Comparison of ENCODE assay signal across 9 mouse cellular contexts in genomic region chr12:113610924-113611323, GRCm38 (mm10).
DNase-seq lines count a peak whose midpoint lies in the region; ATAC-seq lines count a peak whose summit lies in the region.
"Had no signal": no experiment of that assay in that cellular context is flagged by ENCODE, and none has a peak within 500 bp of the region (broad histone marks: within the 10 kb centered on the region; RNA-seq: fewer than 3 reads in every experiment).

No protein-coding gene starts in this region.

- H3K9me3 ChIP-seq in forebrain, embryonic 14.5 days (replicated peaks; ENCODE audit: control insufficient read depth, low read length), result peaks cover 12% of the 10 kb centered on the region; the same call in 1 of the 2 replicates
- peaks cover 10% of the 10 kb centered on the region; the same call in 1 of the 2 replicates for H3K9me3 ChIP-seq in forebrain, embryonic 12.5 days
- H3K9me3 ChIP-seq in liver, embryonic 12.5 days (replicated peaks), result no peaks in the 10 kb centered on the region
- H3K9me3 ChIP-seq: heart, embryonic 15.5 days had no signal

- H3K4me1 ChIP-seq in forebrain, embryonic 14.5 days (ENCODE audit: control insufficient read depth, insufficient read depth, low read length), result no peaks in the 10 kb centered on the region
- H3K4me1 ChIP-seq in forebrain, embryonic 12.5 days, result no peaks in the 10 kb centered on the region
- H3K4me1 ChIP-seq in liver, embryonic 12.5 days, result no peaks in the 10 kb centered on the region
- H3K4me1 ChIP-seq: heart, embryonic 15.5 days had no signal

- no peak overlapping the region for H3K4me3 ChIP-seq in forebrain, embryonic 14.5 days (ENCODE audit: low read depth, low read length)
- H3K4me3 ChIP-seq in forebrain, embryonic 12.5 days (replicated peaks), result no peak overlapping the region
- H3K4me3 ChIP-seq in liver, embryonic 12.5 days, result no peak overlapping the region
- H3K4me3 ChIP-seq: heart, embryonic 15.5 days had no signal

- H3K4me2 ChIP-seq in forebrain, embryonic 14.5 days (ENCODE audit: low read length), result no peak overlapping the region
- H3K4me2 ChIP-seq in forebrain, embryonic 12.5 days, result no peak overlapping the region
- no peak overlapping the region for H3K4me2 ChIP-seq in liver, embryonic 12.5 days
- H3K4me2 ChIP-seq: heart, embryonic 15.5 days had no signal

- no peak overlapping the region for H3K9ac ChIP-seq in forebrain, embryonic 14.5 days (ENCODE audit: low read length)
- no peak overlapping the region for H3K9ac ChIP-seq in forebrain, embryonic 12.5 days
- H3K9ac ChIP-seq in liver, embryonic 12.5 days, result no peak overlapping the region
- H3K9ac ChIP-seq: heart, embryonic 15.5 days had no signal

- ATAC-seq in forebrain, embryonic 14.5 days, result no peak
- no peak for ATAC-seq in forebrain, embryonic 12.5 days (ENCODE audit: low FRiP score)
- ATAC-seq in liver, embryonic 12.5 days, result no peak
- peak; percentile 37 to 68; a peak in 1 of 4 replicates for ATAC-seq in hematopoietic stem cell, adult 5-6 weeks (replicated peaks in 1 of 2; ENCODE audit: insufficient read depth in 1 of 2, low FRiP score in 2 of 2, low TSS enrichment in 1 of 2, low read depth in 1 of 2, poor library complexity in 2 of 2, severe bottlenecking in 2 of 2)

- no peak overlapping the region for H3K27ac ChIP-seq in forebrain, embryonic 14.5 days (ENCODE audit: low read depth, low read length)
- H3K27ac ChIP-seq in forebrain, embryonic 12.5 days, result no peak overlapping the region
- H3K27ac ChIP-seq in liver, embryonic 12.5 days, result no peak overlapping the region
- H3K27ac ChIP-seq: heart, embryonic 15.5 days had no signal

- no peaks in the 10 kb centered on the region for H3K36me3 ChIP-seq in forebrain, embryonic 14.5 days (ENCODE audit: control insufficient read depth, insufficient read depth, low read length)
- H3K36me3 ChIP-seq in forebrain, embryonic 12.5 days (replicated peaks), result no peaks in the 10 kb centered on the region
- H3K36me3 ChIP-seq in liver, embryonic 12.5 days, result no peaks in the 10 kb centered on the region
- H3K36me3 ChIP-seq: heart, embryonic 15.5 days had no signal

- H3K27me3 ChIP-seq in forebrain, embryonic 14.5 days (replicated peaks; ENCODE audit: control insufficient read depth, insufficient read depth, low read length), result no peaks in the 10 kb centered on the region
- no peaks in the 10 kb centered on the region for H3K27me3 ChIP-seq in forebrain, embryonic 12.5 days
- H3K27me3 ChIP-seq in liver, embryonic 12.5 days (replicated peaks), result no peaks in the 10 kb centered on the region
- H3K27me3 ChIP-seq: heart, embryonic 15.5 days had no signal

- WGBS in forebrain, embryonic 14.5 days, result 55% methylated on average over 4 of the region's 4 CpGs
- 42% methylated on average over 4 of the region's 4 CpGs for WGBS in forebrain, embryonic 12.5 days
- WGBS in liver, embryonic 12.5 days (ENCODE audit: insufficient replicate concordance), result 39% methylated on average over 4 of the region's 4 CpGs

- DNase-seq in forebrain, embryonic 14.5 days (ENCODE audit: low spot score), result peak; percentile 0
- peak; percentile 40 for DNase-seq in liver
- peak; percentile 80 for DNase-seq in ZHBTc4 (ENCODE audit: low read depth, low spot score)
- peak; percentile 17 for DNase-seq in thymus, postnatal 25 days
- no peak for DNase-seq in cerebellum, adult 8-10 months

Comparison
In these comparisons a context has a peak if more than half of its experiments do, and no peak if none do; other contexts are left out.
1. ATAC-seq: peak in hematopoietic stem cell, adult 5-6 weeks (2 of 2); none in forebrain, embryonic 14.5 days (single experiment), forebrain, embryonic 12.5 days (single experiment) and liver, embryonic 12.5 days (single experiment).